Mouse (Mus musculus): ENCODE results near the gene Dhx8. TPM values are rescaled to one million over a fixed set of nuclear protein-coding genes. Genes with fewer than 3 reads are reported as not detected.

Gene Dhx8
- total RNA-seq, 2 experiments from 2014 or later: 23.9 to 25.7 TPM

- no peak for DNase-seq
Observed at GRCm38 (mm10) chr11:101733596-101733995, 877 bp downstream of the Dhx8 start.

GRCm38 (mm10) chr11:101756616-101757015, 23.9 kb downstream of the Dhx8 start:
- peak in 1 of 2 experiments; percentile 62 for DNase-seq

- no peak for DNase-seq
Observed at GRCm38 (mm10) chr11:101757366-101757765, 24.6 kb downstream of the Dhx8 start.

GRCm38 (mm10) chr11:101758431-101758830, 25.7 kb downstream of the Dhx8 start:
- DNase-seq: no peak

- no peak for DNase-seq
Observed at GRCm38 (mm10) chr11:101759530-101759929, 26.8 kb downstream of the Dhx8 start.

- no peak for DNase-seq
Observed at GRCm38 (mm10) chr11:101763723-101764122, 31.0 kb downstream of the Dhx8 start.

GRCm38 (mm10) chr11:101764546-101764945, 31.8 kb downstream of the Dhx8 start:
- DNase-seq: no peak

GRCm38 (mm10) chr11:101767326-101767725, 34.6 kb downstream of the Dhx8 start:
- DNase-seq: no peak

GRCm38 (mm10) chr11:101768721-101769120, 36.0 kb downstream of the Dhx8 start:
- DNase-seq: no peak

- DNase-seq: no peak
Observed at GRCm38 (mm10) chr11:101770266-101770665, 37.5 kb downstream of the Dhx8 start.

GRCm38 (mm10) chr11:101772027-101772426, 39.3 kb downstream of the Dhx8 start:
- no peak for DNase-seq

GRCm38 (mm10) chr11:101772449-101772848, 39.7 kb downstream of the Dhx8 start:
- peak; percentile 68 to 78 for DNase-seq

GRCm38 (mm10) chr11:101776846-101777245, 44.1 kb downstream of the Dhx8 start:
- no peak for DNase-seq

- DNase-seq: no peak
Observed at GRCm38 (mm10) chr11:101783135-101783534, 50.4 kb downstream of the Dhx8 start.

- DNase-seq: no peak
Observed at GRCm38 (mm10) chr11:101783584-101783983, 50.9 kb downstream of the Dhx8 start.

GRCm38 (mm10) chr11:101784072-101784471, 51.4 kb downstream of the Dhx8 start:
- no peak for DNase-seq

GRCm38 (mm10) chr11:101784488-101785142, 51.9 kb downstream of the Dhx8 start:
- DNase-seq: peak; percentile 36 to 39

GRCm38 (mm10) chr11:101785143-101785851, 52.6 kb downstream of the Dhx8 start, which contains the start of gene Etv4:
TSS of gene Etv4 (minus strand) at chr11:101785371.
- DNase-seq: peak; percentile 92 to 93

- no peak for DNase-seq
Observed at GRCm38 (mm10) chr11:101785852-101786205, 53.1 kb downstream of the Dhx8 start.

GRCm38 (mm10) chr11:101786651-101787050, 53.9 kb downstream of the Dhx8 start:
- DNase-seq: no peak

- no peak for DNase-seq
Observed at GRCm38 (mm10) chr11:101787432-101787831, 54.7 kb downstream of the Dhx8 start.

- DNase-seq: peak; percentile 17 to 38
Observed at GRCm38 (mm10) chr11:101790811-101791526, 58.2 kb downstream of the Dhx8 start.

GRCm38 (mm10) chr11:101797355-101797754, 64.6 kb downstream of the Dhx8 start:
- DNase-seq: no peak

Data from adrenal gland, postnatal 36 days (tissue).